Mouse (Mus musculus) activated CD4-positive, CD25-positive, alpha-beta regulatory T cell (primary cell): ENCODE results near the gene Slu7. TPM values are rescaled to one million over a fixed set of nuclear protein-coding genes. Genes with fewer than 3 reads are reported as not detected.

ENCODE experiments used
- polyA plus RNA-seq, 2 experiments: library from polyadenylated mRNA; unstranded; fragments of 100-300 nt; shearing (Covaris generic); gene quantifications; one replicate each; pipeline ENCODE4 v1.2.1; 2017

The Slu7 gene
- polyA plus RNA-seq = 10 to 100 TPM; 87.9 to 90.0 TPM

DNA sequence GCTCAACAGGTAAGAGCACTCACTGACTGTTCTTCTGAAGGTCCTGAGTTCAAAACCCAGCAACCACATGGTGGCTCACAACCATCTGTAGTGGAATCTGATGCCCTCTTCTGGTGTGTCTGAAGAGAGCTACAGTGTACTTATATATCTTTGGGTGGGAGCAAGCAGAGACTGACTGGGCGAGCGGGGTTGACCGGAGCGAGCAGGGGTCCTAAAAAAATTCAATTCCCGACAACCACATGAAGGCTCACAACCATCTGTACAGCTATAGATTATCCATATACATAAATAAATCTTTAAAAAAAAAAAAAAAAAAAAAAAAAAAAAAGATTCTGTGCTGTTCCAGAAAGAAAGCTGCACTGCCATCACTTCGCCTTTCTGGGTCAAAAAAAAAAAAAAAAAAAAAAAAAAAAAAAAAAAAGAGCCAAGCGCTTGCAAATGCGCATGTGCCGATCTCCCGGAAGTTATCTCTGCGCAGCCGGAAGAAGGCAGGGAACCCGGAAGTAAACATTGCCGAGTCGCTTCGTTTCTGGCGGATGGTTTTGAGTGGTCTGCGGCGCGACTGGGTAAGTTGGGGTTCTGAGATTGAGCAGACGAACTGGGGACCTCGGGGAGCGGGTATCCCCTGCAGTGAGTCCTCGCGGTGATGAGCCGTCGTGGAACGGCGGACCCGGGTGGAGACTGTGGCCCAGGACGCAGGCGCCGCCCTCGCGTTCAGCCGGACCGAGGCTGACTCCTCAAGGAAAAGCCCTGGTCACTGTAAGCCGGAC lies at the start of gene Slu7:
TSS of gene Slu7 (plus strand) at position 491 of the 770 bp plus-strand sequence.

DNA sequence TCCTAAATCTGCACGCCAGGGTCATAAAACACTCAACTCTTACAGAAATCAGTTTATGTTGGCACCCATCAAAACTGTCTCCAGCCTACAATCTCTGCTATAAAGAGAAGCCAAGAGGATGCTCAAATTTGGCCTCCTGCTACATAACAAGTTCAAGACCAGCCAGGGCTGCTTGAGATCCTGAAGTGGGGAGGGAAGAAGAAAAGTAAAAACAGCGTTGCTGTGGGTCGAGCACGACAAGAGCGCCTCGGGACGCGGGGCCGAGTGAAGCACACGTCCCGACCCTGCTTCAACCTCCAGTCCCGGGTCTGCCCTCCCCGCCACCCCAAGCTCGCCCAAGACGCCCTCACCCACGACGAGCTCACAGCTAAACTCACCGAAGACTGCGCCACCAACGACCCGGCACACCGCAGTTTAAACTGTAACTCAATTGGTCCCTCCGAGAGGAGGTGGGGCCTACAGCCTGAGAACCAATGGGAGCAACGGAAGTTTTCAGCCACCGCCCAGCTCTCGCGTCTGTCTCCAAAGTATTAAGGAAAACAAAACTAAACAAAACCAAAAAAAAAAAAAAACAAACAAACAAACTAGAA lies 7.6 kb upstream of the Slu7 start, which contains the start of gene Pttg1:
TSS of gene Pttg1 (minus strand) at position 428 of the 590 bp plus-strand sequence.

DNA sequence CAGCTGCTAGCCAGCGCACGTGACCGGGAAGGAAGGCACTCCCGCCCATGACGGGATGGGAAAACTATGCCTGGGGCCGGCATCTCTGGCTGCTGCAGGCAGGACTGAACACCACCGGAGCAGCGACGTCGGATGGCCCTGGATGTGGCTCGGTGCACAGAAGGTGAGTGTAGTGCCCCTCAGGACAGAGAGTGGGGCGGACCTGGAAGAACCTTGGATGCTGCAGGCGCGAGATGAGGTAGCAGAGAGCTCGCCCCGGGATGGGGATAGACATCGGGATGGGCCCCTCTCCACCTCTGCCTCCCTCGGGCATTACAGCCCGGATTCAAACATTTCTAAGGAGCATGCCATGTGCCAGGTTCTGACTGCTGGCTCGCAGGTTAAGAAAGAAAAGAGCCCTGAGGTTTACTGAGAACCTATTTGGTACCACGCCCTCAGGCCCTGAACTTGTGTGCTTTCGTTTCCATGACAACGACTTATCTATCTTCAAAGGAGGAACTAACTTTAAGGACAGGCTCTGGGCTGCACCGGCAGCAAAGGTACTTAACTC lies 40.8 kb downstream of the Slu7 start, which contains the start of gene C1qtnf2:
TSS of gene C1qtnf2 (plus strand) at position 52 of the 550 bp plus-strand sequence.

Other genes starting within 250 kb of the Slu7 start
- gene Pttg1, start 7.5 kb upstream of the Slu7 start, polyA plus RNA-seq = 100 to 1,000 TPM in 1 of 2 experiments, 10 to 100 TPM in 1; 97.7 to 152 TPM
- not detected for gene C1qtnf2, start 40.5 kb downstream of the Slu7 start, polyA plus RNA-seq
- under 1 TPM; 0.41 to 0.51 TPM for gene Ccnjl, start 95.0 kb downstream of the Slu7 start, polyA plus RNA-seq
- gene 4933415A04Rik, start 153.3 kb downstream of the Slu7 start, polyA plus RNA-seq = not detected
- not detected for gene Fabp6, start 167.8 kb downstream of the Slu7 start, polyA plus RNA-seq
- gene Pwwp2a, start 248.3 kb downstream of the Slu7 start, polyA plus RNA-seq = 10 to 100 TPM; 57.6 to 65.0 TPM